Mouse (Mus musculus) heart, embryonic 15.5 days (tissue): ENCODE measurements around the gene Man1a. TPM values are rescaled to one million over a fixed set of nuclear protein-coding genes. Genes with fewer than 3 reads are reported as not detected.

Experiments
- ATAC-seq: fragments of 200-750 bp; cut with Nextera tagmentation; replicated peaks from 2 replicates; pipeline ENCODE4 v1.8.0; 2017; ENCODE audit warnings: low read depth, moderate TSS enrichment; ENCODE audit not compliant: insufficient number of reproducible peaks, insufficient read depth, low FRiP score
- H3K27ac ChIP-seq: fragments of 300-500 bp; sonication (generic); 2 replicates; pipeline ENCODE4 v1.5.1; 2015; ENCODE audit warnings: mild to moderate bottlenecking, inconsistent platforms
- H3K27me3 ChIP-seq: fragments of 300-500 bp; sonication (generic); 2 replicates; pipeline ENCODE4 v1.6.1; 2015; ENCODE audit warnings: inconsistent platforms
- H3K36me3 ChIP-seq: fragments of 300-500 bp; sonication (generic); 2 replicates; pipeline ENCODE4 v1.6.1; 2015; ENCODE audit warnings: mild to moderate bottlenecking, inconsistent platforms
- H3K4me1 ChIP-seq: fragments of 300-500 bp; sonication (generic); replicated peaks from 2 replicates; pipeline ENCODE4 v1.6.1; 2015; ENCODE audit warnings: inconsistent platforms
- H3K4me2 ChIP-seq: fragments of 300-500 bp; sonication (generic); 2 replicates; pipeline ENCODE4 v1.6.1; 2015; ENCODE audit warnings: inconsistent platforms, mild to moderate bottlenecking, moderate library complexity
- H3K4me3 ChIP-seq: fragments of 300-500 bp; sonication (generic); 2 replicates; pipeline ENCODE4 v1.5.1; 2015; ENCODE audit warnings: mild to moderate bottlenecking, inconsistent platforms
- H3K9ac ChIP-seq: fragments of 300-500 bp; sonication (generic); 2 replicates; pipeline ENCODE4 v1.6.1; 2015; ENCODE audit warnings: mild to moderate bottlenecking, inconsistent platforms
- H3K9me3 ChIP-seq: fragments of 300-500 bp; sonication (generic); replicated peaks from 2 replicates; pipeline ENCODE4 v1.6.1; 2016; ENCODE audit warnings: inconsistent platforms
- WGBS: fragments of 180-500 bp; shearing (Covaris S2); methylation state at CpG from one replicate; pipeline ENCODE4 v1.1.7; 2015; ENCODE audit warnings: mixed read lengths; 5-methylcytosine and 5-hydroxymethylcytosine counted together
- polyA plus RNA-seq: library from polyadenylated mRNA; unstranded; fragments of >200 nt; fragmentation: Nextera tagmentation; extraction: Ambion mirVana; gene quantifications from 2 replicates; pipeline ENCODE4 v1.2.1, GENCODE M21; 2015

Man1a gene
- polyA plus RNA-seq, 1 experiment from 2014 or later: 5.3 TPM

DNA sequence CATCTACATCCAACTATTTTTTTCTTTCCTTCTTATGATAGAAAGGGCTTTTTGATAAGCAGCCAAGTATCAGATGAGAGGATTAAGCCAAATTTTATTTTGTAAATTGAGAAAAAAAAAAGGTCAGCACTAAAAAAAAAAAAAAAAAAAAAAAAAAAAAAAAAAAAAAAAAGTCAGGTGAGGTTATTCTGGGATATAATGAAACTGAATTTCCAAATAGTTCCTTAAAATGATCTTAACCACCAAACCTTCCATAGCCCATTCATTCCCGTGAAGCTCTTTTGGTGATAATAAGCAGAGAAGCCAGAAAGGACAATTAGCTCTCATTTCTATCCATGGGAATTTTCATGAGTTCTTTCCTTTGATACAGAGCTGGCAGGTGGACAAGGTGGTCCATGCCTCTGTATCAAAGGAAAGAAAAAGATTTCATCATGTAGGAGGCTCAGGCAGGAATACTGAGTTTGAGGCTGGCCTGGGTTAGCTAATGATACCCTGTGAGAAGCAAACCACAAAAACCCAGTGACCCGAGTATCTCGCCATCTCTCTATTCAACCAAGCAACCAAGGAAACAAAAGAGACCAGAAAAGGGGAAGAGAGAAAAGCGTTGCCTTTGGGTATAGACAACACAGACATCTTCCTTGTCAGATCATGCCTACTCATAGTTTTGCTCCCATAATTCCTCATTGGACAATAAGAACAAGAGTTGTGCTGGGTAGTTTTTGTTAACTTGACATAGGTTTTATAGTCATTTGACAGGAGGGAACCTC lies 162.7 kb downstream of the Man1a start:
- H3K4me3 ChIP-seq: no peak overlapping the region
- H3K36me3 ChIP-seq: no peaks in the 10 kb centered on the region
- H3K9ac ChIP-seq: no peak overlapping the region
- ATAC-seq: no peak
- no peak overlapping the region for H3K27ac ChIP-seq
- H3K9me3 ChIP-seq: no peaks in the 10 kb centered on the region
- 87% methylated on average over 4 of the region's 4 CpGs for WGBS
- no peaks in the 10 kb centered on the region for H3K4me1 ChIP-seq
- H3K27me3 ChIP-seq: no peaks in the 10 kb centered on the region
- H3K4me2 ChIP-seq: no peak overlapping the region

DNA sequence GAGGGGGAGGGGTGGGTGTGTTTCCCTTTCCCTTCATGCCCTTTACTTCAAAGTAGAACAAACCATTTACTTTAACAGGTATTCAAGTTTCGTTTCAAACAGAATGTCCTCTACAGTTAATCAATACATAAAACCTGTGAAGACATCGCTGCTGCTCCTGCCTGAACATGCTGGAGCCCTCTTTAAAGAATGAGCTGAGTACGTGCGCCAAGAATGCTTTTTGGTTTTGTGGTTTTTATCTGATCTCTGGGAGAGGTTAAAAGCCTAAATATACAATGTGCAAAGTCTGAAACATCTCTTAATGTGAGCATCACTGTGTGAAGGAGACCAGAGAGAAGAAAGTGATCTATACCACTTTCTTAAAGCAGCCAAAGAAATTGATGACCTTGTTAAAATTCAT lies 186.9 kb downstream of the Man1a start:
- Histone ChIP-seq H3K9me3 (no peaks in the 10 kb centered on the region), H3K27ac (no peak overlapping the region), H3K4me1 (no peaks in the 10 kb centered on the region), H3K27me3 (no peaks in the 10 kb centered on the region), H3K9ac (no peak overlapping the region), H3K4me3 (no peak overlapping the region), H3K36me3 (no peaks in the 10 kb centered on the region), H3K4me2 (no peak overlapping the region)
- no peak for ATAC-seq
- WGBS: 71% methylated on average over 4 of the region's 4 CpGs

DNA sequence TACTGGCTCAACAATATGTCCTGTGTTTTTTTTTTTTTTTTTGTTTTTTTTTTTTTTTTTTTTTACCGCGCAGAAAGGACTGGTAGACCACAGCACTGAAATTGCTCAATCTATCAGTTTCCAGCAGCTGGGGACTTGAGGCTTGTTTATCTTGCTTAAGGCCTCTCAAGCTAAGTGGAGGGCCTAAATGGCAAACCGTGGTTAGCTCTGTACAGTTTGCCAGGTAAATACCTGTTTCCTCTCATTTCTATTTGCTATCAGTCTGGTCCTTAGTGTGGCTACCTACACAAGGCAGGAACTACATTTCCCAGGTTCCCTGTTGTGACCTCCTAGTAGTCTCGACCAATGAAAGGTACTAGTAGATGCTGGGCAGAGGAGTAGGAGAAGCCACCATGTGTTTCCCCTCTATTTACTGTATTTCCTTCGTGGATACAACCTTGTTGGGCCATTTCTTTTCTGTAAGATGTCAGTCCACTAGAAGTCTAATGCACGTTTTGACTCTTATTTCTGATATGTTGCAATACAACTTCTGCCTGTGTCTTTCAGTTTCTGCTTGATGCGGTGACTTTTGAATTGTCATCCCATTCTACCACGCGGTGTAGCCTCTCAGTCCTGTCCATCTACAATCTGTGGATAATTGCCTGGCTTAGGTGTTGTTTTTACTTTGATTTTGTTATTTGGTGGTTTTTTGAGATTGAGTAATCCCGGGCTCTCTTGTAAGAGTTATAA lies 187.9 kb downstream of the Man1a start:
- Histone ChIP-seq H3K9ac (no peak overlapping the region), H3K4me2 (no peak overlapping the region), H3K4me1 (no peaks in the 10 kb centered on the region), H3K9me3 (no peaks in the 10 kb centered on the region), H3K27ac (no peak overlapping the region), H3K4me3 (no peak overlapping the region), H3K27me3 (no peaks in the 10 kb centered on the region), H3K36me3 (no peaks in the 10 kb centered on the region)
- WGBS: 74% methylated on average over 10 of the region's 10 CpGs
- ATAC-seq: no peak

DNA sequence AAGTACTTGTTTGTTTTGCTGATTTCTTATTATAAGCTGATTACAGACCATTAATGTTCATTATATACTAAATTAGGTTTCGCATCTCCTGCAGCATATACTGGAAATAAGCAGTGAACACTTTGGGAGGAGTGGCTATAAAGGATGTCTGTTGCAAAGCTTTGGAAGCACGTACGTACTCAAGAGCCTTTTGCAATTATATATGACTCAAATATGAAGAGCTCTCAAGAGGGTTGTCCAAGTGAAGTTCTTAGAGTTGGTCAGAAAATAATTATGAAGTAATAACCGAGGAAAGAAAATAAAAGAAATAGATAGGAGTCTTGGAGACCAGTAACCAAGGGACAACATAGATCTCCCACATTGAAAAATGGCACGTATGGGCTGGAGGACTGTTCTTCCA lies 189.9 kb downstream of the Man1a start:
- no peaks in the 10 kb centered on the region for H3K4me1 ChIP-seq
- no peak overlapping the region for H3K4me2 ChIP-seq
- 80% methylated on average over 5 of the region's 5 CpGs for WGBS
- H3K27ac ChIP-seq: no peak overlapping the region
- ATAC-seq: no peak
- H3K9ac ChIP-seq: no peak overlapping the region
- H3K4me3 ChIP-seq: no peak overlapping the region
- no peaks in the 10 kb centered on the region for H3K27me3 ChIP-seq
- no peaks in the 10 kb centered on the region for H3K9me3 ChIP-seq
- H3K36me3 ChIP-seq: no peaks in the 10 kb centered on the region

DNA sequence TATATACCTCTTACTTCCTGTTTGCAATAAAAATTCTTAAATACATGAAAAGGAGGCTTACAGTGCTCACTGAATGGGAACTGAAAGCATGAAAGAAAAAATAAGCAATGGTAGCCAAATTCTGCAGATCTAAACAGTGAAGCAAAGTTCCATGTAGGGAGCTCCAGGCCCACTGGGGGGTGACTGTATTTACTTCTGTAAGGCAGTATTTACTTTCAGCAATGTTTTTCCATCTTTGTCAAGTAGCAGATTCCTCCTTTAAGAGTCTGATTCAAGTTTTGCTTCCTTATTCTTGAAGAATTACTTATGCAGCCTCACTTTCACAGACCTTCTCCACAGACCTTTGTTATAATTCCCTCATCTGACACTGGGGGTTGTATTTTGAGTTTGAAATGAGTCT lies 195.1 kb downstream of the Man1a start:
- Histone ChIP-seq H3K9me3 (no peaks in the 10 kb centered on the region), H3K4me3 (no peak overlapping the region), H3K36me3 (no peaks in the 10 kb centered on the region), H3K27me3 (no peaks in the 10 kb centered on the region), H3K4me1 (no peaks in the 10 kb centered on the region), H3K27ac (no peak overlapping the region), H3K9ac (no peak overlapping the region), H3K4me2 (no peak overlapping the region)
- ATAC-seq: no peak

DNA sequence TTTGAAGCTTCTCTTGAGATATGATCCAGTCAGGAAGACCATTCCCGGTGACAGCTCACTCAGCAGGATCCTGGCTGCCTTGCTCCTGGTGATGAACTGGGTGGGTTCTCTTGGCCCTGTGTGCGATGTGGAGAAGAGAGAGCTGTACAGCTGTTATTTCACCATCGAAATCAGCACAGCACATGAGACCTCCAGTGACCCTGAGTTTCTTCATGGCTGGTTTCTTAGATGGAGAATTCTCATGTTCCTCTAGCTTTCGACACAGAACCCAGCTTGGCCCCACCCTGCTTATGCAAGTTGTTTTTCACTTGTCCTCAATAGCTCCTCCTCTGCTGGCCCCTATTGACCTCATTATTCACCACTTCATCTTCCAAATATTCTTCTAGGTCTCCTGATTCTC lies 200.5 kb downstream of the Man1a start:
- WGBS: 77% methylated on average over 4 of the region's 4 CpGs
- Histone ChIP-seq H3K9me3 (no peaks in the 10 kb centered on the region), H3K36me3 (no peaks in the 10 kb centered on the region), H3K27me3 (no peaks in the 10 kb centered on the region), H3K9ac (no peak overlapping the region), H3K4me3 (no peak overlapping the region), H3K27ac (no peak overlapping the region), H3K4me2 (no peak overlapping the region), H3K4me1 (no peaks in the 10 kb centered on the region)
- ATAC-seq: no peak

DNA sequence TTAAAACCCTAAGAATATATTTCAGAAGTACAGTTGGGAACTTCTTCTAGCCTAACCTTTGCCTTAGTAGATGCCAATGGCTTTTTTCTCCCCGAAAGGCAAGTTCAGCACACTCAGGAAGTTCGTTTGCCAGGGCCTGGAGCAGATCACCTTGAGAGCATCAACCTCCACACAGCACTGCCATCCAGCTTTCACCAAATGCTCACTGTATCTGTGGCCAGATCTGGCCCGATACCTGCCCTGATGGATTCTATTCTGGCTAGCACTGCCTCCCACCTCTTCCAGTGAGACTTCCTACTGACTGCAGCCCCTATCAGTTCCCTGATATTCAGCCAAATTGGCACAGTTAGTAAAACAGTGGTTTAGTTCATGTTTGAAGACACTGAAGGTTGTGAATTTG lies 202.2 kb downstream of the Man1a start:
- WGBS: 73% methylated on average over 3 of the region's 3 CpGs
- no peak overlapping the region for H3K4me2 ChIP-seq
- no peaks in the 10 kb centered on the region for H3K36me3 ChIP-seq
- no peaks in the 10 kb centered on the region for H3K4me1 ChIP-seq
- no peaks in the 10 kb centered on the region for H3K9me3 ChIP-seq
- H3K27me3 ChIP-seq: no peaks in the 10 kb centered on the region
- H3K27ac ChIP-seq: no peak overlapping the region
- no peak overlapping the region for H3K4me3 ChIP-seq
- no peak overlapping the region for H3K9ac ChIP-seq
- no peak for ATAC-seq

DNA sequence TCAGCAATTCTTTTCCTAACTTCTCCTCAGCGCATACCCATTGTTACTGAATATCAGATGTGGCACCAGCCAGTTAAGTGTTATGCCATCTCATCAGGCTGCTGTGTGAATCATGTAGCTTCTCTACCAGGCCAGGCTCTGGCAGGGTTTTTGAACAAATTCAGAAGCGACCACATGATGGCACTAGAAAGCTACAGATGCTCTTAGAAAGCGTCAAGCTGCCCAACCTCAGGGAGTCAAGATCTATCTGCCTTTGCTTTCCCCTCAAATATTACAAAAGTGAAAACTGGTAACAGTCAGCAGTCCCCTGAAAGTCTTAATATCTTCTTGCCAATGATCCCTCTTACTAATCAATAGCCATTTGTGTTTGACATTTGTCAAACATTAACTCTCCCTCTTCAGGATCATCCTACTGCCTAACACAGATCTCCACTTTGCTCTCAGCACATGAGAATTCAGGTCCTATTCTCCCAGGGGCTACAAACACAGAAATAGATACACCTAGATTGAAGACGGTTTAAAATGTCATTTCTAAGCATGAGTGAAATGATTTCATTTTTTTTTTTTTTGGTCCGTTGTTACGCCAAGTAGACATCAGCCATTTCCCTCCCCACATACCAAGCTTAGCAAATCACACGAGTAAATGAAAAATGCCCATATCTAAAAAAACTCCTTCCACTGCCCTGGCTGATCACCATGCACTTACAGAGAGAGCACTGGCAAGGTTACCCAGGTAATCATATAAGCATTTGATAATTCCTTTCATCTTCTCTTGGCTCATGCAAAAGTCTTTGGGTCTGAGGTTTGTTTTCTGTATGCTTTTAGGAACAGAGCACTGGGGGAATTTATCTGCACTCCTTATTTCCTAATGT lies 212.7 kb downstream of the Man1a start:
- H3K4me3 ChIP-seq: no peak overlapping the region
- no peaks in the 10 kb centered on the region for H3K27me3 ChIP-seq
- H3K9me3 ChIP-seq: no peaks in the 10 kb centered on the region
- H3K27ac ChIP-seq: no peak overlapping the region
- no peak overlapping the region for H3K4me2 ChIP-seq
- 39% methylated on average over 7 of the region's 7 CpGs for WGBS
- H3K4me1 ChIP-seq: no peaks in the 10 kb centered on the region
- no peak overlapping the region for H3K9ac ChIP-seq
- no peak for ATAC-seq
- H3K36me3 ChIP-seq: no peaks in the 10 kb centered on the region

DNA sequence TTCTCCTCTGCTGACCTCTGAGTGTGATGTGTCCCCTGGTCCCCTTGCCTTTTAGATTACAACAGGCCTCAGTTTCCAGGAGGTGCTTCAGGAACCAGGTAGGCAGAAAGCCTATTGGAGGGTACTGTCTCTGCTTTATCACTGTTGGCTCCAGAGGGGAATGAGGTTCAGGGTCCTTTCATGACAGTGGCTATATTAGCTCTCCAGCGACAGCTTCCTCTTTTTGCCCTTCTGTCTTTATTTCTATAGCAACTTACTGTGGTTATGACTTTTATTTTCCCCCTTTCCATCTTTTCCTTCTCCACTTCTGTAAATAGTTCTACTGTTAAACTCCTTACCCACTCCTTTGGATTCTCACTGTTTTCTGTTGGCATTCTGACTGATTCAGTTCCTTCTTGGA lies 216.5 kb downstream of the Man1a start:
- Histone ChIP-seq H3K27ac (no peak overlapping the region), H3K9ac (no peak overlapping the region), H3K27me3 (no peaks in the 10 kb centered on the region), H3K9me3 (no peaks in the 10 kb centered on the region), H3K4me2 (no peak overlapping the region), H3K4me3 (no peak overlapping the region), H3K4me1 (no peaks in the 10 kb centered on the region), H3K36me3 (no peaks in the 10 kb centered on the region)
- WGBS: 57% methylated on average over 1 of the region's 1 CpGs
- no peak for ATAC-seq

DNA sequence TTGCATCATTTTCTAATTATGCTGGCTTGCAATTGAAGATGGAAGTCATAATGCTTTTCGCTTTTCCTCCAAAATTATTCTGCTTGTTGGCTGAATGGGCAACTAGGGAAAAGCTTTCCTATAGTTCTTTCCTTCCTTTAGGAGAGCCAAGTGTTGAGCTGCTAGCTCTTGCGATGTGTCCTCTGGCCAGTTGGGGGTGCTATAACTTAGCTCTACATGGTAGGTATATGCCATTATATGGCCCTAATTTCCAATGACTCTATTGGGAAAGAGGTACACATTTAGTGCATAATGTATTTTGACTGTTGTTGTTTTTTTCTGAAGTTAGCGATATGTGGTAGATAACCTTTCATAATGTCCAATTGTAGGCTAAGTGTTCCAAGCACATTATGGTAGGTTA lies 217.2 kb downstream of the Man1a start:
- Histone ChIP-seq H3K9ac (no peak overlapping the region), H3K4me1 (no peaks in the 10 kb centered on the region), H3K27me3 (no peaks in the 10 kb centered on the region), H3K4me3 (no peak overlapping the region), H3K36me3 (no peaks in the 10 kb centered on the region), H3K9me3 (no peaks in the 10 kb centered on the region), H3K4me2 (no peak overlapping the region), H3K27ac (no peak overlapping the region)
- 86% methylated on average over 3 of the region's 3 CpGs for WGBS
- ATAC-seq: no peak
